Mouse (Mus musculus): ENCODE data around the gene Sinhcaf.

Gene Sinhcaf

DNA sequence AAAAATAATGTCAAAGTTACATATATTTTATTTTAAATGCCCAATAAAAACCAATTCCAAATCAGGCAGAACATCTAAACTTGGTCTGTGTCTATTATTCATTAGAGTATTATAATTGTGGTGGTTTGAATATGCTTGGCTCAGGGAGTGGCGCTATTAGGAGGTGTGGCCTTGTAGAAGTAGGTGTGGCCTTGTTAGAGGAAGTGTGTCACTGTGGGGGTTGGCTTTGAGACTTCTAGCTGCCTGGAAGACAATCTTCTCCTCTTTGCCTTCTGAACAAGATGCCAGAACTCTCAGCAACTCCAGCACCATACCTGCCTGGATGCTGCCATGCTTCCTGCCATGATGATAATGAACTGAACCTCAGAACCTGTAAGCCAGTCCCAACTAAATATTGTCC, 72.4 kb downstream of the Sinhcaf start:
- DNase-seq (ENCODE audit: low spot score in 2 of 2): no peak

Data from spleen, postnatal 36 days (tissue).